Mouse (Mus musculus) urinary bladder, postnatal 4 days (tissue): Measurements from ENCODE around the gene Ociad1.

Experiments used
- DNase-seq, 2 experiments: peaks; one replicate each; pipeline ENCODE4 v3.0.0; 2021 to 2022; ENCODE audit warnings: low spot score in 2 of 2

The Ociad1 gene

GRCm38 (mm10) chr5:73292502-73293457, at the start of gene Ociad1:
TSS of gene Ociad1 (plus strand) at chr5:73292784.
- peak; percentile 91 to 96 for DNase-seq

DNA sequence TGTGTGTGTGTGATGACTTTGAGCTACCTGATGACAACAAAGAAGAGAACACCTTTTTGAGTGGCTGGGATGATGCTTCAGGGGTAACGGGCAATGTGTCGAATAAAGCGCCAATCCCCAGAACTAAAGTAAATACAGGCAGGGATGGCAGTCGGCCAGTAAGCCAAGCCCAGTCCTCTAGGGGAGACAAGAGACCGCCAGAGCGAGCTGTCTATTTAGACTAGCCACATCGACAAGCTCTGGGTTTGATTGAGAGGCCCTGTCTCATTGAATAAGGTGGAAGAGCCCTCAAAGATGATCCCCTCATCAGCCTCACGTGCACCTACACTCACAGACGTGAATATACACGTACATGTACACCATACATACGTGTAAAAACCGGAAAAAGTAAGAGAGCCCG, 48.2 kb upstream of the Ociad1 start:
- DNase-seq, result no peak

GRCm38 (mm10) chr5:73246414-73246813, 46.2 kb upstream of the Ociad1 start:
- no peak for DNase-seq

GRCm38 (mm10) chr5:73248211-73248610, 44.4 kb upstream of the Ociad1 start:
- no peak for DNase-seq

- DNase-seq, result no peak
These were observed 43.2 kb upstream of the Ociad1 start for GRCm38 (mm10) chr5:73249341-73249740.

DNA sequence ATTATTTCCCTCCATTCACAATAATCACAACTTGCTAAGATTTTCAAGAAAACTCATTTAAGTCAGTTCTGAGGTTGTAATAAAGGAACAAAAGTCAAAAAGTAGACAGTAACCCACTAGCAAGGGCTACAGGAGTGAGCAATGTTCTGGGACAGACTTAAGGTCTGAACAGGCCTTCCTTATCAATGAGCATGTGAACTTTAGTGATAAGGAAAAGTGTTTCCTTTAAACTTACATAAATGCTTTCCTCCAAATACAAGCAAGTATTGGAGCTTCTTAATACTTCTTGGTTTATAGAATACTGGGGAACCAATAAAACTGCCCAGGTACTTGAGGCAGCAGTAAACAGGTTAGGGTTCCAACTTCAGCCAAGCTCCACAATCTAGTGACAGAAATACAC, 39.8 kb upstream of the Ociad1 start:
- no peak for DNase-seq

DNA sequence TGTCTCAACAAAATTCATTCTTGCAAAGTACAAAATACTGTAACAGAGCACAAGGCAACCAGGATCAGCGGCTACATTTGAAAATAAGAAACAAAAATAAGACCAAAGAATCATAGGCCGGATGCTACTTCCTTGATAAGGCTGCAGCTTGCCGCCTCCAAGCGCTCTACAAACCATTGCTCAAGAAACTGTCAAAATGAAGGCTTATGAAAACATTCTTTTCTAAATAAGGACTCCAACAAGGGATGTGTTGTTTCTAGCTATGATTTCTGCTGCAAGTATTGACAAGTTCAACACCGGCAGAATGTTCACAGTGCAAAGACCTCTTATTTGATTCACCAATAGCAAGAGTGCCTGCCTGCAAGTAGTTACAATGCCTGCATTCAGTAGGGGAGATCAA, 37.9 kb upstream of the Ociad1 start:
- no peak for DNase-seq

DNA sequence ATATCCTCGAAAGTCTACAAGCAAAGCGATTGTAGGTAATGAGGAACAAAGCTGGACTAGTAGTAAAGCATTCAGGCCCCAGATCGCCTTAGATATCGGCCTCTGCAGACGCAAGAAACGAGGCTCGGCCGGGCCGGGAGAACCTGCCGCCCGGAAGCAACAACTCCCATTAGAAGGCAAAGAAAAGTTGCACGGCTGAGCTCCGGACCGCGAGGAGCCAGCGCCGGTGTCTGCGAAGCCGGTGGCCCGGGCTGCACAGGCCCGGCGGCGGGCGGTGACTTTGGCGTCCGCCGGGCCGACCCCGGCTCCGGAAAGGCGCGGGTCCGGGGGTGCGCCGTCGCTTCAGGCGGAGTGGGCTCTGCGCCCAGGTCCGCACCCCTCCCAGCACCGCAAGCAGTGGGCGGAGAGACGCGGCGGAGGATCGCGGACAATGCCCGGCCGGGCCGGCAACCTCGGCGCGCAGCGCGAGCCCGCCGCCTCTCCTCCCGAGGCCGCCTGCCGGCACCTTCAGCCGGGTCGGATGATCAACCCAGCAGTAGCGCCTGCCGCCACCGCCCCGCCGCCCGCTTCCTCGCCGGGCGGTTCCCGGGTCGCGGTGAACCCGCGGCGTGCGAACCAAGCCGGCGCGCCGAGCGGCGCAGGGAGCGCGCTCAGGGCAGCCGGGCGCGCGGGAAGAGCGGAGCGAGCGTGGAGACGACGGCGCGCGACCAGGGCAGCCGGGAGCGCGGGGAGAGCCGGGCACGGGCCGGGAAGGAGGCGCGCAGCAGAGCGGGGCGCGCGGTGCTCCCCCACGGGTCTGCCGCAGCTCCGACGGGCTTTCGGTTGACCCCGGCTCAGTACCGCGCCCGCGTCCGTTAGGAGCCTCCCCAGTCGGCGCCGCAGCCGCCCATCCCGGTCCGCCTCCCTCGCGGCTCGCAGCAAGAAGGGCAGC, 37.0 kb upstream of the Ociad1 start:
- peak; percentile 58 to 64 for DNase-seq

DNA sequence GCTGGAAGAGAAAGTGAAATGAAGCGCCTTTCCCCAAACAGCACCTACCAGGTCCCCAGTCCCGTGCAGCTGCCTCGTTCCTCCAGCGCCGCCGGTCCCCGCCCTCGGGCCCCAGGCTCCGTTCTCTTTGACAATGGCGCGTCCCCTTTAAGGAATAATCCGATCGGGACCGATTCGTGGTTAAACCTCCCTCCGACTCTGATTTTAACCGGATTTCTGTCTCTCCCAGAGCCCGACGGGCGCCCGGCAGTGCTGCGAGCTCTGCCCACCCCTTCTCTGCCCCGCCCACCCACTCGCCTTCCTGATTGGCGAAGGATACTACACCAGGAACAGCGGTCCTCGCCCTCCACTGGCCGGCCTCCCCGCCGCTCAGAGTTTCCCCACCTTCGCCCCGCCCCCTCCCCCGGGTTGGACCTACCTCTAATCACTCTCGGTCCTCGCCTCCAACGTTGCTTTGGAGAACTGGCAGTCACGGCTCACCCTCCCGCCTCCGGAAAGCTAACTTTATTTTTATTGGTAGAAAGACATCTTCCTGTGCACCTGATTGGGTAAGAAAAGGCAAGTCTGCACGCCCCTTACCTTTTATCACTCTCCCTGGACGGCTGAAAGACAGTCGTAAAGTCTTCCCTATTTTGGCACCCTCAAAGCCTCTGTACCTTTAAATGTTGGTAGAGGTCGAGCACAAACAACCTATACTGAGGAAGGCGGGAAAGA, 36.1 kb upstream of the Ociad1 start, which contains the start of gene Fryl:
Fryl (minus strand) TSS at position 268 of the 714 bp plus-strand sequence.
- DNase-seq, result peak; percentile 93 to 97

DNA sequence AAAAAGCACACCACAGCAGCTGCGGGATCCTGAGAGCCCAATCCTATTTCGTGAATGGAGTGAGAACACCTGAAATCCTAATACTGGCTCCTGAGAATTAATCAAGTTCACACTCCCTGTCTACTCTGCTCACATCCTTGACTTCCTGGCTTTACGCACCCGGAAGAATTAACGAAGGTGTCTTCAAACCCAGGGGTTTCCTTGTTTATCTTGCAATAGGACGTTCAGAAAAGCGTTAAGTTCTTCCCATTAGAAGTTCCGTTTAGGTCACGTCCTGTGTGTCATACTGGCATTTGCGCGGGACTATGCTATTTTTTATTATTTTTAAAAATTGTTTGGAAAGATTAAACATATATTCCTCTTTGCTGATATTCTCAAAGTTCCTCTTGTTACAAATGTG, 35.5 kb upstream of the Ociad1 start:
- DNase-seq, result no peak

- DNase-seq, result no peak
These were observed 34.9 kb upstream of the Ociad1 start for GRCm38 (mm10) chr5:73257723-73258122.

GRCm38 (mm10) chr5:73264122-73264521, 28.5 kb upstream of the Ociad1 start:
- DNase-seq, result no peak

DNA sequence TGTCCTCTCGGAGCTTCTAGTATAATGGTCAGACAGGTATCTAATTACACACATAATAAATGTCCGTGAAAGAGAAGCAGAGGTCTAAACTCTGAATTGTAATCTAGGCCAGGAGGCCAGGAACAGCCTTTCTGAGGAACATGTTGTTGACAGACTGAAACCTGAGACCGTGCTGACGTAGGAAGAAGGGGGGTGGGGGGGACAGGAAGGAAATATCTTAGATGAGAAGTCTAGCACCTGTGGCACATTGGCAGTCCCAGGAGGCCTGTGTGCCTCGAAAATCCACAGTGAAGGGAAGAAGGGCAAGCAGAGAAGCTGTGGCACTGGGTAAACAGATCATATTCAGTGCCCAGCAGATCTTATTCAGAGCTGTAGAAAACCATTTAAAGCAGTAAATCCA, 27.1 kb upstream of the Ociad1 start:
- DNase-seq, result no peak

DNA sequence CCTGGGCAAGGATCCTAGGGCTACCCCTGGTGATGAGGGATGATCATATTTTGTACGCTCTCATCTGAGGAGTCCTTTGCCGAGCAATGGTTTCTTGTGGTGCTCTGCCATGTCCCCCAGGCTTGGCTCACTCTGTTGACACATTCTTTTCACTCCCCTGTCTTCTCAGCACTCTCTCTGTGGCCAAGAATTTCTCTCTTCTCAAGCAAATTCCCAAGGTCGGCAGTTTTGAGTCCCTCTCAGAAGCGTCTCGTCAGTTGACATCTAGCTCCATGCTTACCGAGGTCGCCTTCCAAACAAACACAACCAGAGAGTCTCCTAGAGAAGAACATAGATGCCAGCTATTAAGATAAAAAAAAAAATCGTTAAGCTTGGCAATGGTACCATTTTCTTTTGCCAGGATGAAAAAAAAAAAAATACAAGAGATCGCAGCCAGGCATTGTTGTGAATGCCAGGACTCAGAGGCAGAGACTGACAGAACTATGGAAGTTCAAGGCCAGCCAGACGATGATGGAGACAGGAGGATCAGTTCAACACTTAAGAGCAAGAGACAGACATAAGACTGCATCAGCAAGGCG, 23.9 kb upstream of the Ociad1 start:
- DNase-seq, result no peak

DNA sequence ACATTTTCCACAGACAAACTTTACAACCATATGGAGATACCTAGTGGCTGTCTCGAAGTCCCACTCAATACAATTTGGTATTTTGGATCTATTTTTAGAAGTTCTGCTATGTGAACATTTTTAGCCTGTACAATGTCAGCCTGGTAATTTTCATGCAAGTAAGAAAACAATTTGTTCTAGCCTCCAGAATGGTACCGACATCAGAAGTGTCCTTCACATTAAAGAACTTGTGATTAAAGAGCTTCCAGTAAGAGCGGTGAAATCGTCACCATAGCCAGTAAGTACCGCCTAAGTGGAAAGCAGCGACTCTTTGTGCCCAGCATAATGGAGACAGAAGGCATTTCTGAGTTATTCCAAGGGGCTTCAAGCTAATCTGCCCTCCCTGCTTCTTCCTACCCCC, 22.0 kb upstream of the Ociad1 start:
- no peak for DNase-seq

DNA sequence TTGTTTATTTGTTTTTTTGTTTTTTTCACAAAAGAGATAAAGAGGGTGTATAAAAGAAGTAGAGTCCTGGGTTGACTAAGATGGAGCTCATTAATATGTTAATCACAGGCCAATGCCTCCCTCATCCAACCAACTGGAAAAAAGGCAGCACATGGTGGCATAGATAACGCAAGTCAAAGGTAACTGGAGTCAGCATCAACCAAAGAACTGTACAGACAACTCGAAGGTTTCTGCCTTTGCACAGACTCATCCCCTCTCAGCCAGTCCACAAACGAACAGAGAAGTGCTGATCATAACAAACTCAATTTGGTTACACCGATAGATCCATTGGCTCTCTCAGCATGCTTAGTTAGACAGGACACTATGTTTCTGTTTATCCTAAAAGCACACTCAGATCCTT, 19.4 kb upstream of the Ociad1 start:
- no peak for DNase-seq

DNA sequence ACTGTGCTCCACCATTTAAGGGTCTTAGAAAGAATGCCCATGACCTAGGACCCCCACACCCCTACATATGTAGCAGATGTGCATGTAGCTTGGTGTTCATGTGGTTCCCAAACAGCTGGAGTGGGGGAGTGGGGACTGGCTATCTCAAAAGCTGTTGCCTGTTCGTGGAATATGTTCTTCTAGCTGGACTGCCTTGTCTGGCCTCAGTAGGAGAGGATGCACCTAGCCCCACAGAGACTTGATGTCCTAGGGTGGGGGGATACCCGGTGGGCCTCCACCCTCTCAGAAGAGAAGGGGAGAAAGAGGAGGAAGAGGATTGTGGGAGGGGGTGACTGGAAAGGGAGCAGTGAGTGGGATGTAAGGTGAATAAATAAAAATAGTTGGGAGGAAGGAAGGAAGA, 17.6 kb upstream of the Ociad1 start:
- DNase-seq, result no peak

DNA sequence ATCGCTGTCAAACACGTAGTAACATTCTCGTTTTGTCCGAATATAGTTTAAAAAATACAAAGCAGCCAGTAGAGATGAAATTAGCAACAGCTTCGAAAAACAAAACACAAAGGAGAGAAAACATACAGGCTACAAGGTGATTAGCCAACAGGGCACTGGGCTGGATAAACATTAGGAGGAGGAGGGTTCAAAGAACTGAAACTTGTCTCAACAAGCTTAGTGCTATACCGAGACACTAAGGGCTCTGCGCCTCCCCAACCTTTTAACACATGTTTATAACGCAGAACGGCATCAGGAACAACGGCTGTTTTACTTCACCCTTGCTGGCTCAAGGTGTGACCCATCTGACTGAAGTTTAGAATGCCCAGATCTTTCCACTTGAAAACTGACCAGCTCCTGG, 13.4 kb upstream of the Ociad1 start:
- no peak for DNase-seq

DNA sequence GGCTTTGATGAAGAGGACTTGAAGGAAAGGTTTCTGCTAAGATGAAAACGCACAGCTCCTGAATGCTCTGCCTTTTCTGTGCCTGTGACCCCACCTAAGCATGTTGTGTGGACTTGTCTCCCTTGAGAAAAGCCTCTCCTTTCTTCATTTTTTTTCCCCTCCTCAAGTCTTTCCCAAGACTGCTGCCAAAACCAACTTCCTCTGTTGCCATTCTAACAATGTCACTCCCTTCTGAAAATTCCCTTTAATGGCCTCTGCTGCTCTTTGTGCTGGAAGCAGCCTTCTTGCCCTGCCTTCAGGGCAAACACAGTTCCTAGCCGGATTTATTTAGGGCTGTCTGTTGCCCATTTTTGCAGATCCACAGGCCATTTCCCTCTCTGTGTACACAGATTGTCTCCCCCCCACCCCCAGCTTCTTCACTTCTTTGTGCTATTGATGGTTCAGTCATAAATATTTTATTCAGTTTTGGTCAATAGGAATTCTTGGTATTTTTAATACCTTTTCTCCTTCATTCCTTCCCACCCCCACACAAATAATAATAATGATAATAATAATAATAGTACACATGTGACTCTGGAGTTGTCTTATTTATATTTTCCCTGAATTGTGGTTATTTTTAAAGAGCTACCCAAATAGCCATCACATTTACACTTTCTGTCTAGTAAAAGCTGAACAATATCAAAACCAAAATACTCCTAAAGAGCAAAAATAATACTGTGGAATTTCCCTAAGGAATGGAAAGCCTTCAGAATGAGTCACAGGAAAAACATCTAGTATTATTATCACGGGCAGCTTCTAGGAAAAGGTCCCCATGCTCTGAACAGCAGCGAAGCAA, 12.6 kb upstream of the Ociad1 start:
- DNase-seq, result no peak

GRCm38 (mm10) chr5:73280567-73280850, 12.1 kb upstream of the Ociad1 start:
- no peak for DNase-seq

GRCm38 (mm10) chr5:73284046-73284445, 8.5 kb upstream of the Ociad1 start:
- DNase-seq, result no peak
